Mouse (Mus musculus): ENCODE results near the gene Zfp108.

The Zfp108 gene

GRCm38 (mm10) chr7:24286090-24286489, 31.5 kb downstream of the Zfp108 start:
- DNase-seq (ENCODE audit: low spot score): no peak

- DNase-seq (ENCODE audit: low spot score): no peak
These were observed 32.3 kb downstream of the Zfp108 start for GRCm38 (mm10) chr7:24286916-24287315.

GRCm38 (mm10) chr7:24287670-24288069, 33.1 kb downstream of the Zfp108 start:
- no peak for DNase-seq (ENCODE audit: low spot score)

- no peak for DNase-seq (ENCODE audit: low spot score)
These were observed 33.9 kb downstream of the Zfp108 start for GRCm38 (mm10) chr7:24288512-24288911.

GRCm38 (mm10) chr7:24290106-24290693, 35.6 kb downstream of the Zfp108 start:
- no peak for DNase-seq (ENCODE audit: low spot score)

- DNase-seq (ENCODE audit: low spot score): no peak
These were observed 36.9 kb downstream of the Zfp108 start for GRCm38 (mm10) chr7:24291387-24292090.

GRCm38 (mm10) chr7:24293061-24293851, 38.7 kb downstream of the Zfp108 start:
- DNase-seq (ENCODE audit: low spot score): no peak

GRCm38 (mm10) chr7:24294763-24295162, 40.2 kb downstream of the Zfp108 start:
- DNase-seq (ENCODE audit: low spot score): no peak

GRCm38 (mm10) chr7:24295376-24295775, 40.8 kb downstream of the Zfp108 start:
- no peak for DNase-seq (ENCODE audit: low spot score)

GRCm38 (mm10) chr7:24296386-24296785, 41.8 kb downstream of the Zfp108 start:
- DNase-seq (ENCODE audit: low spot score): no peak

GRCm38 (mm10) chr7:24297361-24298095, 42.9 kb downstream of the Zfp108 start:
- no peak for DNase-seq (ENCODE audit: low spot score)

GRCm38 (mm10) chr7:24298635-24298972, 44.0 kb downstream of the Zfp108 start:
- no peak for DNase-seq (ENCODE audit: low spot score)

GRCm38 (mm10) chr7:24298973-24299708, 44.5 kb downstream of the Zfp108 start:
- peak; percentile 82 for DNase-seq (ENCODE audit: low spot score)

- DNase-seq (ENCODE audit: low spot score): no peak
These were observed 45.4 kb downstream of the Zfp108 start for GRCm38 (mm10) chr7:24299823-24300481.

- DNase-seq (ENCODE audit: low spot score): no peak
These were observed 46.2 kb downstream of the Zfp108 start, which contains the start of gene Zfp61 for GRCm38 (mm10) chr7:24300771-24301282. Zfp61 (minus strand) TSS chr7:24301232.

All from left cerebral cortex, adult 11 months (tissue).